Mouse (Mus musculus): ENCODE results near the gene Mrpl24. TPM values are rescaled to one million over a fixed set of nuclear protein-coding genes. Genes with fewer than 3 reads are reported as not detected.
"Not testable (repeated sequence)": the region's sequence is repeated elsewhere in the genome, so short reads cannot be mapped to it uniquely, and the experiment has no call there.

Gene Mrpl24
- polyA plus RNA-seq, 1 experiment from 2014 or later = 48.6 TPM

DNA sequence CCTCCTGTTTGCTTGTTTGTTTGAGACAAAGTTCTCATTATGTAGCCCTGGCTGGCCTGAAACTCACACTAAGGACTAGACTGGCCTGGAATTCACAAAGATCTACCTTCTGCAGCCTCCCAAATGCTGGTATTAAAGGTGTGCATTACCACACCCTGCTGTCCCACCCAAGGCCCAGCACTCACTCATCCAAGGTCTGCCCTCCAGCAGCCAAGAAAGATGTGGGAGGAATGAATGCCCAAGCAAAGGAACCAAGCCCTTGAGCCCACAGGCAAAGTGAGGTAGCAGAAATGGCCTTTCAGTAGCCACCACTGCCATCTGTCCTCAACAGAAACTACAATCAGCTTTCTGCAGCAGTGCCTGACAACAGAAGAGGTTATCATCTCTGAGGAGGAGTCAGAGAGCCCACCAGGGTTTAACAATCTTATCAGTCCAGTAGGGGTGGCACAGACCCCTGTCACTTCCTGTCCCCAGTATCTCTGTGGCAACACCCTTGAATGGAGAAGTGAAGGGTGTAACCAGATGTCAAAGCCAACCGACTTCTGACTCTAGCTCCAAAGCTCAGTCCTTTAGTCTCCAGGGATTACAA, 18.2 kb upstream of the Mrpl24 start:
- H3K4me1 ChIP-seq (replicated peaks) = no peaks in the 10 kb centered on the region
- H3K27ac ChIP-seq (replicated peaks) = no peak overlapping the region
- H3K36me3 ChIP-seq = no peaks in the 10 kb centered on the region
- ATAC-seq (ENCODE audit: low FRiP score, low read depth) = no peak
- H3K9ac ChIP-seq = no peak overlapping the region
- no peaks in the 10 kb centered on the region for H3K27me3 ChIP-seq
- no peaks in the 10 kb centered on the region for H3K9me3 ChIP-seq
- H3K4me2 ChIP-seq = no peak overlapping the region
- WGBS = 60% methylated on average over 1 of the region's 1 CpGs
- H3K4me3 ChIP-seq = no peak overlapping the region

DNA sequence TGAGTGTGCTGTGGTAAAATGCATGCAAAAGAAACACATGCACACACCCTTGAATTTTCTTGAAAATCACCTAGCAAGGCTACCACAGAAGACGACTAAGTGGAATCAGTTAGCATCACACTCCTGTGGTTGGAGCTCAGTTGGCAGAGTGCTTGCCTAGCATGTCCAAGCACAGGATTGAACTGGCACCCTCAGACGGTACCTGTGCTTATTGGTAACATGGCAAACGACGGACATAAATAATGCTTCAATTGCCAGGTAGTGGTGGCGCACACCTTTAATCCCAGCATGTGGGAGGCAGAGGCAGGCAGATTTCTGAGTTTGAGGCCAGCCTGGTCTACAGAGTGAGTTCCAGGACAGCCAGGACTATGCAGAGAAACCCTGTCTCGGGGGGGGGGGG, 17.3 kb upstream of the Mrpl24 start:
- 94% methylated on average over 5 of the region's 6 CpGs for whole genome bisulfite sequencing
- not testable (repeated sequence) for ATAC-seq (ENCODE audit: low FRiP score, low read depth); H3K4me2 ChIP-seq; H3K4me1 ChIP-seq (replicated peaks); H3K9ac ChIP-seq; H3K9me3 ChIP-seq; H3K4me3 ChIP-seq; H3K27me3 ChIP-seq; H3K27ac ChIP-seq (replicated peaks); H3K36me3 ChIP-seq

DNA sequence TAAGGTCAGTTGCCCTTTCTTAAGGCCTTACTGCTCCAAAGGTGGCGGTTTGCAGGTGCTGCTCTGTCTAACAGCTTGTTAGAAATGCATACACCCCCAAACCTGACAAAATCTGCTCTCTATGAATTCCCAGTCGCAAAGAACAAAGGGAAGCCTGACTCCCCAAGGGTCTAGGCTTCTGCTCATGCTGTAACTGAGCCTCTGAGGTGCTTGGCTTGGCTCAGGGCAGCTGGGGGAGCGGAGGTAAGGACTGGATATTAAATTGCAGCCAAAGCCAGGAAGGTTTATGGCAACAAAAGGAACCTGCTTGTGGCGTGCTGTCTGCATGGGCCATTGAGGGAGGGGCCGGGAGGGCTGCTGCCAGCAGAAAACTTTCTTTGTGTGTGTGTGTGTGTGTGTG, 15.5 kb upstream of the Mrpl24 start:
- Histone ChIP-seq H3K27me3 (no peaks in the 10 kb centered on the region), H3K9me3 (no peaks in the 10 kb centered on the region), H3K4me2 (no peak overlapping the region), H3K4me1 (replicated peaks) (peaks cover 18% of the 10 kb centered on the region), H3K27ac (replicated peaks) (no peak overlapping the region), H3K9ac (no peak overlapping the region), H3K4me3 (no peak overlapping the region), H3K36me3 (no peaks in the 10 kb centered on the region)
- 59% methylated on average over 5 of the region's 5 CpGs for WGBS
- ATAC-seq (ENCODE audit: low FRiP score, low read depth) = no peak

DNA sequence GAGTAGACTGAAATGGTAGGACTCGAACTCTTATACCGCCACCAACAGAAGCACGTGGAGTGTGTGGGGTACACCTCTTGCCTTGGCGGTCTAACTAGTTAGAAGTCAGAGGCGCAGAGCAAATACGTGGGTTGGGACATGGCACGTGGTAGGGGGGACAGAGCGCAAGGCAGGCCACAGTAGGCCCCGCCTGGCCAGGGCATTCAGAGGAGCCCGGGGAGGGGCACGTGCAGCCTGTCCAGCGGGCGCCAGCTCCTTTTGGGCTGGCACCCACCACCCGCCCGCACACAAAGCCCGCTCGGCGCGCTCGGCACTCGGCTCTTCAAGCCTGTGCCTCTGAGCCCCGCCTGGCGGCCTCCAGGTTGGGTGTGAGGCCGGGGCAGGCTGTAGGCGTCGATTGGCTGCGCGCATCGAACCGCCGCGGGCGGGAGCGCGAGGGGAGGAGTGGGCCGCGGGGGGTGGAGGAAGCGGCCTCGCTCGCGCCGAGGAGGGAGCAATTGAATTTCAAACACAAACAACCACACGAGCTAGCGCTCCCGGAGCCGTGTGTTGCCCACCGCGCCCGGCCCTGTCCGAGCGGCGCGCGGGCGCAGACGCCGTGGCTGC, 13.3 kb upstream of the Mrpl24 start, which contains the start of gene Hdgf:
Hdgf (plus strand) TSS at position 442 of the 606 bp plus-strand sequence.
- Histone ChIP-seq H3K27me3 (no peaks in the 10 kb centered on the region), H3K36me3 (no peaks in the 10 kb centered on the region), H3K4me3 (peak within 1 kb of the TSS; percentile 100), H3K9me3 (no peaks in the 10 kb centered on the region), H3K27ac (replicated peaks) (peak within 1 kb of the TSS; percentile 97), H3K9ac (peak within 1 kb of the TSS; percentile 95), H3K4me1 (replicated peaks) (peaks cover 38% of the 10 kb centered on the region), H3K4me2 (peak within 1 kb of the TSS; percentile 88)
- WGBS = under 1% methylated on average over 57 of the region's 57 CpGs
- ATAC-seq (ENCODE audit: low FRiP score, low read depth) = peak; percentile 96

DNA sequence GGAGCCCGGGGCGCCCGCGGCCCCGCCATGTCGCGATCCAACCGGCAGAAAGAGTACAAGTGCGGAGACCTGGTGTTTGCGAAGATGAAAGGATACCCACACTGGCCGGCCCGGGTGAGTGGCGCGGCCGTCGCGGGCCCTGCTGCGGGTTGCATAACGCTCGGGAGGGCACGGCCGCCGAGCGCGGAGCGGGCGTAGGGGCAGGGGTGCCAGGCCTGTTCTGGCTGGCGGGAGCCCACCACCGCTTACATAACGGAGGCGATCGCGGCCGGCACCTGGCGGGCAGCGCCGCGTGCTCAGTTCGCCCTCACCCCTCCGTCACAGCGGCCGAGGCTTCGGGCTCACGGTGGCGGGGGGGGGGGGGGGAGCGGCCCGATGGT, 12.7 kb upstream of the Mrpl24 start:
- WGBS = 0% methylated on average over 28 of the region's 47 CpGs
- Histone ChIP-seq H3K36me3 (no peaks in the 10 kb centered on the region), H3K27me3 (no peaks in the 10 kb centered on the region), H3K9ac (peak overlapping the region; percentile 95), H3K4me1 (replicated peaks) (peaks cover 42% of the 10 kb centered on the region), H3K4me2 (peak overlapping the region; percentile 88), H3K27ac (replicated peaks) (peak overlapping the region; percentile 97), H3K4me3 (peak overlapping the region; percentile 100), H3K9me3 (no peaks in the 10 kb centered on the region)
- ATAC-seq (ENCODE audit: low FRiP score, low read depth) = no peak

DNA sequence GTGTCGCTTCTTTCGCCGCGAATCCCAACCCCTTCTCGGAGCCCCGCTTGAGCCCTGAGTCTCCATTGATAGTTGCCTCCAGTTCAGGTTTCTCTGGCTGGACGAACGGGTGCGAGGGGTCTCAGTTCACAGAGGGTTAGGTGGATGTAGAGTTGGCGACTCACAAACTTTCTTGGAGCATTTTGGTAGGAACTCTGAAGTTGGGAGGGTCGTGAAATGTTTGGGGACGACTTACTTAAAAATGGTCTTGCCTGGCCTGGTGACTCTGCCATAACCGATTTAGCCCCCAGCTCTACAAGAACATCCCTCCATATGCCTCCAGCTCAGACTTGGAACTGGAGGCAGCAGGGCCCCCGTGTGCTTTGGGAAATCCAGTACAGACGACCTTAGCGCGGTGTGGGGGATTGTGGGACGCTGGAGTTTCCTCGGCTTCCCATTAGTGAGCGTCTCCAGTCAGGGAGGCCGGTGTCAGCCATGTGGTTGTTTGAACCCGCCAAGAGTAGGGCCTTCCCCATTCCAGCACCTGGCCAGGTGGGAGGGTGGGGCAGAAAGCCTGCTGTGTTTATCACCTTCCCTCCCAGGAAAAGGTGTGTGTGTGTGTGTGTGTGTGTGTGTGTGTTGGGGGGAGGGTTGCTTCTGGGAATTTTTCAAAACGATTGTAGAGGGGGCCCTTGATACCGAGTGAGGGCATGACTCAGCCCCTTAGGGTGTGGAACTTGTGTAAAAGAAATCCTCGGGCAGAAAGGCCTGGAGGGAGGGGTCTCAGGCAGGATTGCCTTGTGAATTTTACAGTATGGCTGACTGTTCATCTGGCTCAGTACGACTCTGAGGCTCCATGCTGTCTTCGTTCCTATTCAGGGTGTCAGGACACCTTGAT, 12.1 kb upstream of the Mrpl24 start:
- ATAC-seq (ENCODE audit: low FRiP score, low read depth) = no peak
- no peaks in the 10 kb centered on the region for H3K27me3 ChIP-seq
- peak overlapping the region; percentile 95 for H3K9ac ChIP-seq
- peaks cover 42% of the 10 kb centered on the region for H3K4me1 ChIP-seq (replicated peaks)
- peak overlapping the region; percentile 100 for H3K4me3 ChIP-seq
- peak overlapping the region; percentile 88 for H3K4me2 ChIP-seq
- H3K36me3 ChIP-seq = no peaks in the 10 kb centered on the region
- 0% methylated on average over 27 of the region's 27 CpGs for WGBS
- peak overlapping the region; percentile 97 for H3K27ac ChIP-seq (replicated peaks)
- H3K9me3 ChIP-seq = no peaks in the 10 kb centered on the region

DNA sequence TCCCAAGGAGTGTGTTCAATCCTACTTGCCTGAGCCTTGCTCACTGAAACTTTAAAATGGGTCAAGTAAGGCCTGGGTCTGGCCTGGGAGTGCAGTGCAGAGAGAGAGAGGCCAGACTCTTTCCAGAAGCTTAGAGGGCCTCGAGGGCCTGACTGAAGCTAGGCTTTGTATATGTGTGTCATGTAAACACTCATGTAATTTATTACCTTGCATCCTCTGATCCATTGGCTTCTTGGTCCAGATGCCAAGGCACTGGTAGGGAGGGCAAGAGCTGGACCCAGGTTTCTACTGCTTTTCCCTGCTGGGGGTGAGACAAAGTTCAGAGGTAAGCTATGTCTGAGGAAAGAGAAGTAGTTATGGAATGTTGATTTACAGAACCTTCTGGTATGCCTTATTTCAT, 11.4 kb upstream of the Mrpl24 start:
- peaks cover 42% of the 10 kb centered on the region for H3K4me1 ChIP-seq (replicated peaks)
- H3K4me2 ChIP-seq = peak overlapping the region; percentile 88
- peak overlapping the region; percentile 95 for H3K9ac ChIP-seq
- H3K36me3 ChIP-seq = no peaks in the 10 kb centered on the region
- peak overlapping the region; percentile 97; the same call in 1 of the 2 replicates for H3K27ac ChIP-seq (replicated peaks)
- no peaks in the 10 kb centered on the region for H3K9me3 ChIP-seq
- 14% methylated on average over 1 of the region's 1 CpGs for WGBS
- no peaks in the 10 kb centered on the region for H3K27me3 ChIP-seq
- H3K4me3 ChIP-seq = peak overlapping the region; percentile 100
- no peak for ATAC-seq (ENCODE audit: low FRiP score, low read depth)

DNA sequence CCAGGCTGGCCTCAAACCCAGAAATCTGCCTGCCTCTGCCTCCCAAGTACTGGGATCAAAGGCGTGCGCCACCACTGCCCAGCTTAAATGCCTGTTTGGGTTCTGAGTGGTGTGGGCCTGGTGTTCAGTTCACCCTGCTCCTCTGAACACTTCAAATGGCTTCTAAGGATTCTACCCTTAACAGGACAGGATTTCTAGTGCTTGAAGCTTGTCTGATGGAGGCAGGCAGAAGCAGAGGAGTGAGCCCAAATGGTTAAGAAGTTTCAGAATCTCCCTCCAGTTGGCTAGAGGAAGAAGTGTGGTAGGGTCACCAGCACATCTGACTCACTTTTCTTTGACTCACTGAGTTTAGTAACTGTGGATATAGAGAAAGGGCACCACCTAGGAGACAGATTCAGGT, 9.9 kb upstream of the Mrpl24 start:
- no peaks in the 10 kb centered on the region for H3K9me3 ChIP-seq
- peak overlapping the region; percentile 62; the same call in 1 of the 2 replicates for H3K4me2 ChIP-seq
- H3K36me3 ChIP-seq = peaks cover 8% of the 10 kb centered on the region
- peaks cover 42% of the 10 kb centered on the region for H3K4me1 ChIP-seq (replicated peaks)
- no peak overlapping the region for H3K9ac ChIP-seq
- H3K27me3 ChIP-seq = no peaks in the 10 kb centered on the region
- ATAC-seq (ENCODE audit: low FRiP score, low read depth) = no peak
- no peak overlapping the region for H3K27ac ChIP-seq (replicated peaks)
- 94% methylated on average over 2 of the region's 2 CpGs for WGBS
- no peak overlapping the region for H3K4me3 ChIP-seq

DNA sequence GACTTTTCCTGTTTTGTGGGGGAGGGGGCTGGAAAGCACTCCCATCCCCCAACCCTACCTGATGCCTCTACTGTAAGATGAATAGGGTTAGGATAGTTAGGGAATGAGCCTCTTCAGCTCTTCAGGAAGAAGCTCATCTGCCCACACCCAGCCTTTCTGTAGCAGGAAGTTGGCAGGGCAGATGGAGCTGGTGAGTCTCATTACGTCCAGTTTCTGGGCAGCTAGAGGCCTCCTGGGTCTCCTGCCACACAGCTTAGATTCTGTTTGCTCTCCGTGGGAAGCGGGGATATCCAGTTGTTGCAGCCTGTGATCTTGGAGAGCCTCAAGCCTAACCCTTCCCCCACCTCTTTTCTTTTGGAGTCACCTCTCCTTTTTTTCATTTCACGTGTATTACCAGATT, 9.4 kb upstream of the Mrpl24 start:
- H3K4me1 ChIP-seq (replicated peaks) = peaks cover 42% of the 10 kb centered on the region
- peak overlapping the region; percentile 37 for H3K9ac ChIP-seq
- WGBS = 5% methylated on average over 4 of the region's 4 CpGs
- ATAC-seq (ENCODE audit: low FRiP score, low read depth) = no peak
- peaks cover 13% of the 10 kb centered on the region for H3K36me3 ChIP-seq
- no peaks in the 10 kb centered on the region for H3K9me3 ChIP-seq
- H3K27me3 ChIP-seq = no peaks in the 10 kb centered on the region
- H3K4me2 ChIP-seq = peak overlapping the region; percentile 62
- H3K4me3 ChIP-seq = no peak overlapping the region; the same call in 1 of the 2 replicates
- H3K27ac ChIP-seq (replicated peaks) = peak overlapping the region; percentile 81

DNA sequence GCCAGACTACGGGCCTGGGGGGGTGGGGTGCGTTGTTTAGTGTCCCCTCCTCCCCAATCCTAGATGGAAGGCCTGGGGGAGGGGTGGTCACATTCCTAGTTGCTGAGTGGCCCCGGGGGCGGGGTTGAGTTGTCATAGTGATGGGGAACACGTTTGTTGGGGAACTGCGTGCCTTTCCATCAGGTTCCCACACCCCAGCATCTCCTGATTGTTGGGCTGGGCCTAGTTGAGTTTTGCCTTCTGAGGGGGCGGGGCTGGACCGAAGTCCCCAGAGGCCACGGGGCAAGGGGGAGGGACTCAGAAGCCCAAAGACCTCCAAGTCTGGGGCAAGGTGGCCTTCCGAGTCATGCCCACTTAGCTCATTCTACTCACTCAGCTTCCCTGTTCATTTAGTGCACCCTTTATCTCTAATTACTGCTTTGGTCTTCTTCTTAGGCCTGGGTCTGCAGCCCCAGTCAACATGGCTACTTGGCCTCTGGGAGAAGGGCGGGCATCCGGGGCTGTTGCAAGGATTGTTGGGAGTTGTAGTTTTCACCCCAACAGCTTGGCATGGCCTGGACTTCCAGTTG, 8.6 kb upstream of the Mrpl24 start:
- 0 out of 2 replicates have a peak, but pooled peaks have one; percentile 9 for ATAC-seq (ENCODE audit: low FRiP score, low read depth)
- 4% methylated on average over 12 of the region's 12 CpGs for WGBS
- no peaks in the 10 kb centered on the region for H3K9me3 ChIP-seq

DNA sequence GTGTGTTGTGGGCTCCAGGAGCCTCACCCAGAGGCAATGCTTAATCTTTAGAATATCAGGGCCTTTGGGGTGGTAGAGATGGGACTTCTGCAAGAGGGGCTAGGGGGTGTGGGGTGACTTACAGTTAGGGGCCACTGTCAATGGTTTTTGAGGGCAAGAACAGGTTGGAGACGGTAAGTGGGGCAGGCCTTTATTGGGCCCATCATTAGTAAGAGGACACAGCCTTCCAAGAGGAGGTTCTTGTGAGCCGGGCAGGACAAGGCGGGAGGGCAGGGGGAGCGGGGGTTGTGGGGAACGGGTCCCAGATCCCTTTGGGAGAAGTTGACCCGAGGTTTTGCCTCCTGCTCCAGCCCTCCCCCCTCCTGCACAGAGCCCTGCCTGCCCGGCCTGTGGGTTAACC, 5.8 kb upstream of the Mrpl24 start:
- Histone ChIP-seq H3K4me2 (no peak overlapping the region), H3K4me3 (no peak overlapping the region), H3K9me3 (no peaks in the 10 kb centered on the region), H3K9ac (no peak overlapping the region), H3K27me3 (no peaks in the 10 kb centered on the region), H3K4me1 (replicated peaks) (peaks cover 28% of the 10 kb centered on the region), H3K27ac (replicated peaks) (no peak overlapping the region), H3K36me3 (peaks cover 37% of the 10 kb centered on the region)
- ATAC-seq (ENCODE audit: low FRiP score, low read depth) = no peak
- WGBS = 79% methylated on average over 7 of the region's 7 CpGs

More for the DNA sequence above, 8.6 kb upstream of the Mrpl24 start:
- H3K27me3 ChIP-seq = no peaks in the 10 kb centered on the region
- peak overlapping the region; percentile 39 for H3K4me3 ChIP-seq
- H3K4me2 ChIP-seq = peak overlapping the region; percentile 62
- peaks cover 42% of the 10 kb centered on the region for H3K4me1 ChIP-seq (replicated peaks)
- peaks cover 19% of the 10 kb centered on the region for H3K36me3 ChIP-seq
- H3K9ac ChIP-seq = peak overlapping the region; percentile 37
- peak overlapping the region; percentile 81 for H3K27ac ChIP-seq (replicated peaks)

DNA sequence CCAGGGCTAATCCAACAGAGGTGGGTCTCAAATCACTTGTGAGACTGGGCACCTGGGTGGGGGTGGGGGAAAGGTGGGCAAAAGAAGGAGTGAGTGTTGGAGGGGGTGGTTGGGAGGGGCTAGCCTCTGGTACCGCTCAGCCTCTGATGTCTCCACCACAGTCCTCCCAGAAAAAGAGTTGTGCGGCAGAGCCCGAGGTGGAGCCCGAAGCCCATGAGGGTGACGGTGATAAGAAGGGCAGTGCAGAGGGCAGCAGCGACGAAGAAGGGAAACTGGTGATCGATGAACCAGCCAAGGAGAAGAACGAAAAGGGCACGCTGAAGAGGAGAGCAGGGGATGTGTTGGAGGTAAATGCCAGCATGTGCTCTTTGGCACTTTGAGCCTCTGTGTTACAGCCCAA, 5.4 kb upstream of the Mrpl24 start:
- H3K4me2 ChIP-seq = no peak overlapping the region
- H3K9ac ChIP-seq = no peak overlapping the region
- ATAC-seq (ENCODE audit: low FRiP score, low read depth) = no peak
- H3K27me3 ChIP-seq = no peaks in the 10 kb centered on the region
- H3K9me3 ChIP-seq = no peaks in the 10 kb centered on the region
- peaks cover 37% of the 10 kb centered on the region for H3K36me3 ChIP-seq
- H3K4me3 ChIP-seq = no peak overlapping the region
- peaks cover 24% of the 10 kb centered on the region for H3K4me1 ChIP-seq (replicated peaks)
- no peak overlapping the region for H3K27ac ChIP-seq (replicated peaks)
- WGBS = 93% methylated on average over 10 of the region's 10 CpGs
